Mouse (Mus musculus): ENCODE data around the gene Defb36.

- TF ChIP-seq CTCF (IDR thresholded peaks at IDR 0.05; ENCODE audit: extremely low read depth, insufficient read depth, insufficient read length, insufficient replicate concordance) (no peak), POLR2A (IDR thresholded peaks at IDR 0.05; ENCODE audit: low read depth, low read length) (no peak)
Observed at GRCm38 (mm10) chr2:152569881-152570280, 34.2 kb upstream of the Defb36 start.
